Mouse (Mus musculus) adrenal gland, adult (tissue): ENCODE data around the gene 1700020N01Rik.

Source experiments
- DNase-seq, 2 experiments: peaks; one replicate each; pipeline ENCODE4 v3.0.0; 2022 to 2023; ENCODE audit warnings: low spot score in 1 of 2; ENCODE audit not compliant: inconsistent age in 2 of 2

Gene 1700020N01Rik

DNA sequence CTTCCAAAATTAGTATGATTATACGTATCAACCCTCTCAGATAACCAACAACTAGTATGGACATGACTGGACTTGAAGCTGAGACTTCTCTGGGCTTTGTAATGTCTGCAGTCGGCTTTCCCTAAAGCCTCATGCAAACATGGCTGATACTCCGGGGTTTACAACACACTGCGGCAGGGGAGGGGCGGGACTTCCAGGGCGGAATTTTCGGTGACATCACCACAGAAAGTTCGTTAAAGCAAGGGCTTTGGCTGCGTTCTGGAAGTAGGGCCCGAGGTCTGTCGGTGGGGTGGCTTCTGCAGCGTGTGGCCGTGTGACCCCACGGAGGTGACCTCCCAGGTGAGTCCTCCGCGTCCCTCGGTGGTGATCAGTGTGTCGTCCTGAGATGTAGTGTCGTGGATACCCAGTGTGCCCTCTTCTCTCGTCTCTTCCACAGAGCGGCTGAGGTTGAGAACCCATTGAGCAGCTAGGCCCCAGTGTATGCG is at the start of gene 1700020N01Rik:
1700020N01Rik (plus strand) TSS at position 250 of the 485 bp plus-strand sequence.
- DNase-seq: no peak

DNA sequence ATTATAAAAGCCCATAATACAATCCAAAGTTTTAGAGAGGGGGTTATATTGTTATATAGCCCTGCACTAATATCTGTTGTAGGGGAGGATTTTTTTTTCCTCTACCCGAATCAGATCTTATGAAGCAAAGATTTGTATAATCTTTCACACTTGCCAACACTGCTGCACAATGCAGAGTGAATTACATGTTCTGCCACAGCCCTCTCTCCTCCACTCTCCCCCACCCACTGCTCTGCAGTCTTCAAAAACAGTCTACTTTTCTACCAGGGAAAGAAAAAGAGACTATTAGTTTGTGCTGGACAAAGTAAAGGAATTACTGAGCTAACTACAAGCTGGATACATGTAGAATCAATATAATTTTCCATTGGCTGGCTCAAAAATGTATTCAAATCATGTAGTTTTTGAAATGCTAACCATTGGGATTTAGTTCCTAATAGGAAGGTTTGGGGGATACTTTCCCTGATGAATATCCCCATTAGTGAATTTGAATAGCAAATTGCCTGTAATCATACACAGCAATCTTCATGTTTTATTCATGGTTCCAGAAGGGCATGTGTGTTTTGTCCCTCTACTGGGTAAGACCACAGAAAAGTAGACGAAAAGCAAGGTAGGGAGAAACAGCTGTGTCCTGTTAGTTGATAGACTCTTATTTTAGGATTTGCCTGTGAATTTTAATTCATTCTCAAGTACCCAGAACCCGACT is 49.2 kb upstream of the 1700020N01Rik start:
- no peak for DNase-seq

- DNase-seq: no peak
These were observed 48.2 kb upstream of the 1700020N01Rik start for GRCm38 (mm10) chr10:21544721-21545120.

DNA sequence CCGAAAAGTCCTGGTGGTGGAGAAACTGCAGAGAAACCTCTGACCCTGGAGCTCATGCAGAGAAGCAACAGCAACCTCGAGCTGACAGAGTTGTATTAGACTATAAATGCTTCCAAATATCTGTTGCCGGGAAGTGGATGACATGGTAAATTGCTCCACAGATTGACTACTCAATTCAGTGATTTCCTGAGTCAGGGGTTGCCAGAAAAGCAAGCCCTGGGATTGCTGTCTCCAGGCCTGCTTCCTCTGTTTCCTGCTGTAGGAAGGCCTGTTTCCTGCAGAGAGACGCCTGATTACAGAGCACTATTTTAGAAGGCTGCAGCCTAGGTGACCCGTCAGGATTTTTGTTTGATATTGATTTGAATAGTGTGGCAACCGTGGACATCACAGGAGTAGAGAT is 47.5 kb upstream of the 1700020N01Rik start:
- DNase-seq: peak; percentile 43 to 68

DNA sequence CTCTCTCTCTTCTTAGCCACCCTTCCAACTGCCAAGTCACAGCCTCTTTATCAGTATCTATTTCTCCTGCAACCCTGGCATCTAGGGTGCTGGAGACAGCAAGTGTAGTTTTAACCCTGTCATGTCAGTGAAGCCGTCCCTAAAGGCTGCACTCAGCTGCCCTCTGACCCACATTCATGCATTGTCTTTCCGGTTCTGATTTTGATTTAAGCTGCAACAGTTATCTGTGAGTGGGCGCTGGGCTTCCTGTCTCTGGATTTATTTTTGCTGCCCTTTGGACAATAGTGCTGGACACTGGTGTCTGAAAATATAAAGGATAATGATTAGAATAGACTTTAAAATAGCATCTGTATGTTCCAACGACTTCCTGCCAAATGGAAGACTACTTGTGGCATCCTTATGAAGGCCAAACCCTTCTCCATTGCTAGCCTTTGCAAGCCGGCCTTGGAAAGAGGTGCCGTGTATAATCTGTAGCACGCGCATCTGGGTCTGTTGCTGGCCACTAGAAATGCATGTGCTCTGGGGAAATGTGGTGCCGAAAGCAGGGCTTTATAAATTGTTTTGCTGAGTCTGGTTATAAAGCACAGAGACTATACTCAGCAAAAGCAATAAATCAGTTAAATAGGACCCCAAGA is 44.0 kb upstream of the 1700020N01Rik start:
- DNase-seq: no peak

DNA sequence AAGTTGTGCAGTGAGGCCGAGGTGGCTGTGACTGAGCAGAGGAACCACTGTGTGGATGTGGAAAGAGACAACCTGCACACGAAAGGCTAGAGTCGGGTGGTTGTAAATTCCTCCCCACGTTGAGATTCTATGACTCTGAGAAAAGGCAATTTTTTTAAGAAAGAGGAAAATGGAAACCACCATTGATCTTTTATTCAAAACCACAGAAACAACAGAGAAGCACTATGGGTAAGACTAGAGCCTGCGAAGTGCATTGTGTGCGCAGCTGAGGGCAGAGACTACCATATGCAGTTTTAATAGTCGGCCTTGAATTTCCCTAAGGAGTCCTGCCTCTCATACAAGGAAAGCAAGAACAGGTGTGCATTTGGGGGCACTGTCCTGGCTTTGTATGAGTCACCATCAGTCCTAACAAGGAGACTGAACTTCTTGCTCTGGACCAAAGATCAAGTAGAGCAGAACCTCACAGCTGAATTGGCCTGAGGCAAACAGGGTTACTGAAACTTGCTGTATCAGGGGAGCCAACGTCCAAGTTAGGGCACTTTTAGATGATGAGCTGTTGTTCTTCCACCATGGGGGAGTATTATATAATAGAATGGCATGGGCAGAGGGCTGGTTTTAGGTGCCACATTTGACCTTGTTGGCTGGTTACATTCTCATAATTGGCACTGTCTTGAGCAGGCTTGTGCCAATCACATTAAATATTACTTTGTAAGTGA is 39.8 kb upstream of the 1700020N01Rik start:
- DNase-seq: no peak

GRCm38 (mm10) chr10:21553683-21554035 is 39.3 kb upstream of the 1700020N01Rik start:
- no peak for DNase-seq

DNA sequence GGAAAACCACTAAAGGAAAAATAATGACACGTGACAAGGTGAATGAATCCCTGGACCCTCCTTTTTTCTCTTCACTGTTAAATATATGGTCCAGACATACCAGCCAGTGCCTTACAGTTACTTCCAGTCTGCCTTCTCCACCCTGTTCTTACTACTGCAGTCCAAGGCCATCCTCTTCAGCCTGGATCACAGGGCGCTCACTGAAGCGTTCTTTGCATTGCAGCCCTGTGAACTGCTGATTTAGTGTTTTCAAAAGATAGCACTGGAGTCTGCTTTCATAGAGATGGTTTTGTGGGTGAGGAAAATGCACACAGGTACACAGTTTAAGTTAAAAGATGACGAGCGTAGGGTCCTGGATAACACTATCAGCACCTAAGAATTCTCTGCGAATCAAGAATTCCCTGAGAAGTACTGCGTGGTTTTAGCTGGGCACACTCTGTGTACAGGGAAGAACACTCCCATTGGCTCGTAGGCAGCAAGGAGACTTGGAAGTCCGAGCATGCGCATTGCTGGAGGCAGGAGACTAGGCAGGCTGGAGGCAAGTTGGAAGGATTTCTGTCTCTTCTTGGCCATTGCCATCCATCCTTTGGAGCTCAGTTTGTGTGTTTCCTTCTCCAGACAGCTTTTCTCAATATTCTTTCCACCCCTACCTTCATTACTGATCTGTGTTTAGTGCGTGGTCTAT is 37.9 kb upstream of the 1700020N01Rik start:
- no peak for DNase-seq

- peak; percentile 40 for DNase-seq
These were observed 33.2 kb upstream of the 1700020N01Rik start for GRCm38 (mm10) chr10:21559769-21560168.

DNA sequence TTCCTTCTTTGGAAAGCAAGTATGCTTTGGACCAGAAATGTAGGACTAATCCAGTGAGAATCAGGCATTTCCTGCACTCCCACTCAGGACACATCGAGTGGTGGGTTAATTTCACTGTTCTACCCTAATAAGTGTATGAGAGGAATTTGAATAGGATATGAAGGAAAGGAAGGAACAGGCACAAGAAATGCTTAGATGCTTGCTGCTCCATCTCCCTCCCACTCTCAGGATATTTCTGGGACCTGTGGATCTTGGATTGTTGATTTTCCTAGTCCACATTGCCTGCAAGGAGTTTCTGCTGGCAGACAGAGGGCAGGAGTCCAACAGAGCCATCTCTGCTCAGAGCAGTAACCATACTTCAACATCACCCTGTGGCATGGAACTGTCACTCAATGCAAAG is 31.8 kb upstream of the 1700020N01Rik start:
- no peak for DNase-seq

DNA sequence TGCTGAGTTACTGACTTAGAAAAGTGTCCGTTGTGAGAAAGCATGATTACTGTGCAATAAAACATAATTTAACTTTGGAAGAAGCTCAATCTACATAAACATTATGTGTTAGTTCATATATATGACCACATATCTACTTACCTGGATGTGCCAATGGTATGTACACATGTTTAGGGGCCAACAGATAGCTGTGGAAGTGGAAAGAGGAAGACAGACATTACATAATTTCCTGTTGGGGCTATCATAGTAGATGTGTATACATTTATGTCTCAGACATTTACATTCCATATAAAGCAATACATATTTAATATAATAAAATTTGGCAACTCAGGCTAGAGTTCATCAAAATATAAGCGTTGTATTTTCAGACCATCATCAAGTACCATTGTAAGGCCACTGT is 29.5 kb upstream of the 1700020N01Rik start:
- no peak for DNase-seq

GRCm38 (mm10) chr10:21564189-21564588 is 28.8 kb upstream of the 1700020N01Rik start:
- no peak for DNase-seq

- no peak for DNase-seq
These were observed 26.9 kb upstream of the 1700020N01Rik start for GRCm38 (mm10) chr10:21566074-21566473.

GRCm38 (mm10) chr10:21571615-21572014 is 21.3 kb upstream of the 1700020N01Rik start:
- no peak for DNase-seq

GRCm38 (mm10) chr10:21573713-21574112 is 19.2 kb upstream of the 1700020N01Rik start:
- no peak for DNase-seq

- no peak for DNase-seq
These were observed 17.1 kb upstream of the 1700020N01Rik start for GRCm38 (mm10) chr10:21575806-21576378.

DNA sequence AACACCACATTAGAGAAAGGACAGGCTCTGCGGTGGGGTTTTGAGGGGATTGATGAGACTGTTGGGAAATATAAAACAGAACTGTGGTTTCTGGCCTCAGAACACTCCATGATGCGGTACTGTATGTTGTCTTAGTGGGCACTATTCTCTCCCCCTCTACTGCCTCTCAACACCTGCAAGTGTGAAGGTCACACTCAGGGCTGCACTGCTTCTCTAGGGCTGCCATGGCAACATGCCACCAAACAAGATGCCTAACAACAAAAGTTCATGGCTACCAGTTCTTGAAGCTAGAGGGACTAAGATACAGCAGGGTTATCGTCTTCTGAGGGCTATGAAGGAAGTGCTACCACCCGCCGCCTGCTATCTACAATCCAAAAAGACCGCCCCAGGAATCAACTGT is 15.1 kb upstream of the 1700020N01Rik start:
- DNase-seq: no peak

GRCm38 (mm10) chr10:21581546-21581945 is 11.4 kb upstream of the 1700020N01Rik start:
- DNase-seq: no peak

- no peak for DNase-seq
These were observed 5.9 kb upstream of the 1700020N01Rik start for GRCm38 (mm10) chr10:21587041-21587440.

DNA sequence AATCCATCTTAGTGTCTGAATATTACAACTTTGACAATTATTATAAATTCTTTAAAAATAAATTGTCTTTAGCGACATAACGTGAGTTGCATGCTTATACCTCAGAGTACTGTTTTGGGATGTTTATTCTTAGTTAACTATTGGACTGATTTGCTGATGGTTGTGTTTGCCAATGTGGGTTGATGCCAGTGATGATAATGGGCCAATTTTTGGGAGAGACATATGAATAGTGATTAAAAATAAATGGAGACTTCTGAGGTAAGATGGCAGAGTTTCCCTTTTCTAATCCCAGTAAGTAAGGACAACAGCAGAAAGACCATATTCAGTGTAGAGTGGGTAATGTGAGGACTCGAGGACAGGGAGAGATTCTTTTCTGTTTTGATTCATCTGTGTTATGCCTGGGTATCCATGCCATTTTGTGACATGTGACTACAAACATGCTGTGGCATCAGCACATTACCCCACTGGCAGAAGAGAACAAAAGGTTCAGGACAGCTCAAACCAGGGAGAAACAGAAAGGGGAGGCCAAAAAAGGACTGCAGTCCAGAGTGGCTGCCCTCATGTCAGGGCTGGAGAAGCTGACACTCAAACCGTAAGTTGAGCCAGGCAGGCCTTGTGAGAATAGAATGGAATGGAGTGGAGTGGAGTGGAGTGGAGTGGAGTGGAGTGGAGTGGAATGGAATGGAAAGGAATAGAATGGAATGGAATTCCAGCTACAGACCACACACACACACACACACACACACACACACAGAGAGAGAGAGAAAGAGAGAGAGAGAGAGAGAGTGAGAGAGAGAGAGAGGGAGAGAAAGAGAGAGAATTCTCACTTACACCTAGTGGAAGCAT is 4.7 kb upstream of the 1700020N01Rik start:
- DNase-seq: no peak
